Mouse (Mus musculus) liver (tissue): Measurements from ENCODE around the gene Cnbp.
A peak's percentile ranks its signal among the peaks of the same experiment; 100 is the strongest.

ENCODE experiments used
- DNase-seq: peaks from one replicate; pipeline ENCODE4 v3.0.0-alpha.2; 2020; ENCODE audit warnings: mixed read lengths

Gene Cnbp

DNA sequence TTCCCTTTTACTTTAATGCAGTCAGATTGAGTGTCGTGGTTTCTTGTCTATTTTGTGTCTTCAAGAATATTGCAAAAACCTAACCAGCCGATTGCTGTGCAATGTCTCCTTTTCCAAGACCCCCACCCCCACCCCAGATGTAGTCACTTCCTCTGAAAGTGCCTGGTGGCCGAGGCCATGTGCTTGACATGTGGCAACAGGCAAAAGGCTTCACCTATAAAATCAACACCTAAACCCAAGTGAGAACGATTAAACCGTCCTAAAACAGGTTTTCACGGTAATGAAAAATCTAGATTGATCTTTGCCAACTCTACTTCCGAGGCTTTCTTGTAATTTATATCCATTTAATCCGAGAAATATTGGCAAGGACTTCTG lies 1.1 kb downstream of the Cnbp start:
- DNase-seq, result peak; percentile 64

DNA sequence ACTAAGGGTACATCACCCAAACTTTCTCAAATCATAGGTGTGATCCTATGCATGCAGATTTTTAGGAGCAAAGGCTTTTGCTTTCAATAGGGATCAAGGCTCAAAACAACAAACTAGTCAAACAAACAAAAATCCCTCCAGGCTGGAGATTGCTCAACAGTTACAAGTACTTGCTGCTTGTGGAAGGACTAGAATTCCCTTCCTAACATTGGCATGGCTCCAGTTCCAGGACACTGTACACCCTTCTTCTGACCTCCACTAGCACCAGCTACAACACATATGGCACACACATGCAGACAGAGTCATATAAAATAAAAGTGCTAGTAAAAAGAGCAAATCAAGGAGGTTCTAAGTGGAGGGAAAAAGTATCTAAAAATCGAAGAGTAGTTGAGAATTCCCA lies 4.1 kb downstream of the Cnbp start:
- no peak for DNase-seq

DNA sequence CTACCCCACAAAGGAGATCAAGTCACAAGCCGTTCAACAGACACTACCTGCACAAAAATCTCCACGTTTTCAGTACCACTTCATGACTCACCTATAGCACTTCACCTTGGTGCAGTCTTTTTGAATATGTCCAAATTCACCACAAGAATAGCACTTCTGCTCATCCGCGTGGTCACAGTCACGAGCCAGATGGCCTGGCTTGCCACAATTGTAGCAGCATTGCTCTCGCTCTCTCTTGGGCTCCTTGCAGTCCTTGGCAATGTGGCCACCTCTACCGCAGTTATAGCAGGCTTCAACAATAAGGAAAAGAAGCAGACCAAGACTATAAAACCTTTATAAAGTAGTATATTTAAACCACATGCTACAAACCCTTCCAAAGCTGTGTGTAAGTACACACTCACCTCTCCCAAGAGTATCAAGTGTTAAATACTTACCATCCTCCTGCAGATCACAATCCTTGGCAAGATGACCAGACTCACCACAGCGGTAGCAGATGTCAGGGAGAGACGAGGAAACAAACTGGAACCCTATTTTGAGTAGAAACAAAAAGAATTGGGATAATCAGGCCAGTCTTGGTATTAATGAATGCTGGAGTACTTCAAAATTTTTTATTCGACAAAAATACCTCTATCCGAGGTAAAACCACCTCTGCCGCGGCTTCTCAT lies 5.7 kb downstream of the Cnbp start:
- no peak for DNase-seq

DNA sequence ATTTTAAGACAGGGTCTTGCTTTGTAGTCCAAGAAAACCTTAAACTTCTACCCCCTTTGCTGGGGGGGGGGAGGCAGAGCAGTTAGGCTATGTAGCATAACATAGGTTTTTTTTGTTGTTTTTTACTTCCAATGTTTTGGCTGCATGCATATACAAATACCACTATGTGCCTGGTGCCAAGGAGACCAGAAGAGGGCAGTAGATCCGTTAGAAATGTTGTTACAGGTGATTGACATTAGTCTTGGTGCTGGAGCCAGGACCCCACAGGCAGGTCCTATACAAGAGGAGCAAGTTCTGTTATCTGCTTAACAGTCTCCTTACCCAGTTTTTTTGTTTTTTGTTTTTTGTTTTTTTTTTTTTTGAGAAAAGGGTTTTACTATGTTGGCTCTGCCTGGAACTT lies 8.7 kb downstream of the Cnbp start:
- no peak for DNase-seq

DNA sequence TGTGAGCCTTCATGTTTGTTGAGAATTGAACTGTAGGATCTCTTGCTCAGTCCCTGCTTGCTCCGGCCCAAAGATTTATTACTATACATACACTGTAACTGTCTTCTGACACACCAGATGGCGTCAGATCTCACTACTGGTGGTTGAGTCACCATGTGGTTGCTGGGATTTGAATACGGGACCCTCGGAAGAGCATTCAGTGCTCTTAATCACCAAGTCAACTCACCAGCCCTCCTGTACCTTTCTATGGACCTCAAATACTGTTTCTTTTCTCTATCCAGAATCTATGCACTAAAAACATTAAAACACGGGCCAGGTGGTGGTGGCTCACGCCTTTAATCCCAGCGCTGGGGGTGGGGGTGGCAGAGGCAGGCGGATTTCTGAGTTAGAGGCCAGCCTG lies 9.3 kb downstream of the Cnbp start:
- no peak for DNase-seq

DNA sequence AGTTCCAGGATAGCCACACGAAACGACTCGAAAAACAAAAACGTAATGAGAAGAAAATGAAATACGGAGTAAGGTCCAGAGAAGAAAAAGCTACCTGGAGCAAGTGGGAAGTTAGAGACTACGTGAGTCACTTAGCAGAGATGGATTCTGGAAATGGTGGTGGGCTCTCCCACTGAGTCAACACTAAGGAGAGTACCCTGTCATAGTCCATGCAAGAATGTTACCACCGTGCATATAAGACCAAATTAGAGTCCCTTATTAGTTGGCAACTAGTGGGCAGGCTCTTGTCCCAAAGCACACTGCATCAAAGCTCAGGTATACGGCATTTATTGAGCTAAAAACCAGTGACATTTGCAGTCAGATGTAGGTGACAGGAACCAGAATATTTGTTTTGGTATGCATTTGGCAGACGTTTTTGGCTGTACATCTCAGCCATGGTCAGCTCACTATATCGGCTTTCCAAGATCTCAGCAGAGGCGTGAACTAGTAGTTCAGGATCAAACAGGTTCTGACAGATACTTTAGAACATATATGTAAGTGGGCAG lies 11.0 kb downstream of the Cnbp start:
- no peak for DNase-seq

DNA sequence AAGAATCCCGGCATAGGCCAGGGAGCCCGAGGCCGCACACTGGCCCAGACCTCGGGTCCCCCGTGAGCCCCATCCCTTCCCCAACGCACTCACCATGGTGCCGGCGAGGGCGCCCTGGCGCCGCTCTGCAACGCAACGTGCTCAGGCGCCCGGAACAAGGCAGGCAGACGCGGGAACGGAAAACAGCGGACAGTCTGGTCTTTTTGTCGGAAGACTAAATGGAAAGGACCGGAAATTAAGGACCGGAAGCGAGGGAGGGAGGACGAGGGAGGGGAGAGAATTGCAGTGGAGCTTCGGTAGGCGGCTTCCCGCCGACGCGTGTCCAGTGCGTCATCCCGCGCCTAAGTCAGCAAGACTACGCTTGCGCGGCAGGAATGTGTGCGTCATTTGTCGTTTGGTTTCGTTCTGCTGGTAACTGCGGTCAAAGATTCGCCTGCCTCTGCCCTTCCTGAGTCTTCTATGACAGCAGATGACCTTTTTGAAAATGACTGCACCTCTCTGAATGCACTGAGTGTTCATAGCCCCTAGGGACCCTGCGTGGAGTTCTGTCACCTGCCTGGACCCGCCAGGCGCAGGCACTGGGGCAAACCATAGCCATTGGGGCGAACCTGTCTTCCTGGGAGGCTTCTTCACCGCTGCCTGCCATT lies 12.2 kb downstream of the Cnbp start, which contains the start of gene Isy1:
Gene Isy1 (minus strand): TSS at position 248 of the 647 bp plus-strand sequence.
- peak; percentile 94 for DNase-seq

DNA sequence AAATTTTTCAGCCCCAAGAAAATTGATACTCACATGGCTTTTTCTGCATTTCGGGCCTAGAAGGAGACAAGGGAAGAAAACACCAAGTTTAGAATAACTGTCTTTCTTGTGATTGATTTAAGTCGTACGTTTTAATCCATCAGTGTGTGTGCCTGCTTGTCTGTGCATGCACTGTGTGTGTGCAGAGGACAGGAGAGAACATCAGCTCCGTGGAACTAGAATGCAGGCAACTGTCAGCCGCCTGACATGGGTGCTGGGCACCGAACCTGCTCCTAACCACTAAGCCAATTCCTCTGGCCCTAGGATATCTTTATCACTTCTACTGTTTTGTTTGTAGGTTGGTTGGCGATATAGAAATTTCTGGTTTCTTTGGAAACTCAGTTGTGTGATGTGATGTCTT lies 15.2 kb downstream of the Cnbp start, which contains the start of gene Gm45140:
Gene Gm45140 (minus strand): TSS at position 101 of the 400 bp plus-strand sequence.
- DNase-seq, result no peak

DNA sequence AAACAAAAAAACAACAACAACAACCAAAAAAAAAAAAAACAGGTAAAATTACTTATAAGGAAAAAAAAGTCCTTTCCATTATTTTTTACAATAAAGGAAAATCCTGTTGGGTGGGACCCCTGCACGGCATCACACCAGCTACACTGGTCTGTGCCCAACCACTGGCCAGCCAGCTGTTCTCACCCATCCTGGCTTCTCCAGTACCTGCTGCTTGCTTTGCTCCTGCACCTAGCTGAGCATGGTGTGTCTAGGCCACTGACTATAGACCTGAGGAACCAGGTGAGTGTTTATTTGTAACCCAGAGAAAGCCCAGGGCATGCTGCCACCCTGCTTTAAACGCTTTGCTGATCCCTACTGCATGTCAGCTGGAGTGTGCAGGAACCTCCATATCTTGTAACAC lies 30.5 kb downstream of the Cnbp start:
- DNase-seq, result no peak

DNA sequence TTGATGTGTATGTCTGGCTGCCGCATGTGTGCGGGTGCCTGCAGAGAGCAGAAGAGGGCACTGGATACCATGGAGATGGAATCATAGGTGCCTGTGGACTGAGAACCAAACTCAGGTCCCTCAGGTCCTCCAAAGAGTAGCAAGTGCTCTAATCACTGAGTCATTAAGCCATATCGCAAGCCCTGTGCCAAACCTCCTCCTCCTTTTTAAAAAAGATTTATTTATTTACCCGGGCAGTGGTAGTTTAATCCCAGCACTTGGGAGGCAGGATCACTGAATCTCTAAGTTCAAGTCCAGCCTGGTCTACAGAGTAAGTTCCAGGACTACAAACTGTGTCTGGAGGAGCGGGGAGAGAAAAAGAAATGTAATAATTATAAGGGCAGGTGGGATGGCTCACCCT lies 36.4 kb downstream of the Cnbp start:
- no peak for DNase-seq

DNA sequence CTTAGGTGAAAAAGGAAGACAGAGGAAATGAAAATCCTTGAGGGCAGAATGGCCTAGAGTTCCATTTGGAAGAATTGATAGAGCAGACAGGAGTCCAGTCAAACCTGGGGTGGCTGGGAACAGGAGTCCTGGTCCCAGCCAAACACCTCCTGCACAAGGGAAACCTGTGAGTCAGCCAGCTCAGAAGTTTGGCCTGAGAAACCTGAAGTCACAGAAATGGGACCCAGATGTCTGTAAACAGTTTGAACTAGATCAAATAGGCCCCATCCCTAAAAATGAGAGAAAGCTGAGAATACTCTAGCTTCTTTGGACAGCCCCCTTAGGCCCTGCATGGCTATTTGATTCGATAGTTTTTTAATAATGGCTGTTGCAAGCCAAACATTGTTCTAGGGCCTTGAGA lies 38.2 kb downstream of the Cnbp start:
- no peak for DNase-seq

DNA sequence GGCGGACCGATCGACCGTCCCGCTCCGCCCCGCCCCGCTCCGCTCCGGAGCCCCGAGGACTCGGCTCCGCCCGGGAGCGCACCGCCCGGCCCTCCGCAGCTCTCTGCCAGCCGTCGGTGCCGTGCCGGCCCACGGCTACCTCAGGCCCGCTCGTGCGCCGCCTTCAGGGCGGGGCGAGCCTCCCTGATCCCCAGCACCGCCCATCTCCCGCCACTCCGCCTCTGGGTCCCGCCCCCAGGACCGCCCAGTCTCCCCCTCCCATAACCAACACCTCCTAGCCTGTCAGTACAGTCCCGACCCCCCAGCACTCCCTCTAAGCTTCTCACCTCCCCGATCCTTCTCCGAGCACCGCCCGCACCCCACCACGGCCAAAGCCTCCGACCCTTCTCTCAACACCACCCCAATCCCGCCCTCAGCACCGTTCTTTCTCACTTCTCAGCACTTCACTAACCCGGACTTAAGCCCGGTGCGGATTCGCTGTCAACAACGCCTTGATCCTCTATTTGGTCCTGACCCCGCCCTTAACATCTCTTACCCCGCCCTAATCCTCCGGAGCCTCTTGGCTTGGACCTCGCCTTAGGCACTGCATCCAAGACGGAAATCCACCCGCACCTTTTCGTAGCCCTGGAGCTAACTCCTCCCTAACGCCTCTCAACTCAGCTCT lies 39.1 kb downstream of the Cnbp start, which contains the start of gene Rab43:
Gene Rab43 (minus strand): TSS at position 490 of the 664 bp plus-strand sequence.
- DNase-seq, result peak; percentile 97

DNA sequence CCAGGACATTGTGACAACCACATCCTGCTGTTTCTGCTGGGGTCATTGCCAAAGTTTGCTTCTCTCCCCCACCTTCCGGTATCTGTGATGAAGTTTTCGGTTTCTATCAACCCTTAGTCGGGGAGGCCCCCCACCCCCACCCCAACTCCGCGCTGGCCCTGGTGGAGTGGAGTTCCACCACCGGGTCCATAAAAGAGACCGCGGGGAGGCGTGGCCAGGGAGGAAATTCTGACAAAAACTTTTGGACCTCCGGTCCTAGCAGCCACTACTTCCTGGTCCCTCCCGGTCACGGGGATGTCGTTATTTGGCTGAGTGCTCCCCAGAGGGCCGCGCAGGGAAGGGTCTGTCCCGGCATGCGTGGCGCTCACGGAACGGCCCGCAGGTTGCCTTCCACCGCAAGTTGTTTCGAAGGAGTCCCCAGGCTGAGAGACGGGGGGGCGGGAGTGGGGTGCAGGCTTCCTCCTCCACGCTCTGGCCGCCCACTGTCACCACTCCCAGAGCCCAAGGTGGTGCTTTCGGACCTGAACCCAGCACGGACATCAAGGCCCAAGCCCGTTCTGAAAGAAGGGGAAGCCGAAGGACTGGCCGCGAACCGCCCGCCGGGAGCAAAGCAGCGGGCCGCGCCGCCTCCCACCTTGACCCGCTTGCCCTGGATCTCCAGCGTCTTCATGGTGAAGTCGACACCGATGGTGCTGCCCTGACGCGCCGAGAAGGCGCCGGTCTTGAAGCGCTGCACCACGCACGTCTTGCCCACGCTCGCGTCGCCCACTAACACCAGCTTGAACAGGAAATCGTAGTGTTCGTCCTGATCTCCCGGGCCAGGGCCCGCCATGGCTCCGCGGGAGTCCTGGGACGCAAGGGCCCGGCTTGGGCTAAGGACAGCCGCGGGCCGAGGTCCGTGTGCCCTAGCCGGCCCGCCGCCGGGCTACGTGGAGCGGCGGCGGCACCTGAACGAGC lies 39.9 kb downstream of the Cnbp start:
- peak; percentile 80 for DNase-seq

DNA sequence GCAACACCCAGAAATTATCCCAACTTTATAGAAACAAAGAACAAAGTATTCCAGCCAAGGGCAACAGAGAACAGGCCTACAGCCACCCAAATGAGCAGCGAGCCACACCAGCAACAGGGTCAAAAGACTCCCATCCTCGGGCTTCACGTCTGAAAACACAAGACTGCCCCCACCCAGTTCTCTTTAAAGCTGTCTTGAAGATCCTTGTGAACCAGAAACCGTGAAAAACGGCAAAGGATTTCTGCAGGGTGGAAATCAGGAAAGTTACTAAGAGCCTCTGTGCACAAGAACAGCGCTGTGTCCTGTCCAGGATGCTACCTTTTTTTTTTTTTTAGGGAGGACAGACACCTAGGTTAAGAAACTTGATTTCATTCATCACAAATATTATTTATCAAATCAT lies 40.6 kb downstream of the Cnbp start:
- no peak for DNase-seq

DNA sequence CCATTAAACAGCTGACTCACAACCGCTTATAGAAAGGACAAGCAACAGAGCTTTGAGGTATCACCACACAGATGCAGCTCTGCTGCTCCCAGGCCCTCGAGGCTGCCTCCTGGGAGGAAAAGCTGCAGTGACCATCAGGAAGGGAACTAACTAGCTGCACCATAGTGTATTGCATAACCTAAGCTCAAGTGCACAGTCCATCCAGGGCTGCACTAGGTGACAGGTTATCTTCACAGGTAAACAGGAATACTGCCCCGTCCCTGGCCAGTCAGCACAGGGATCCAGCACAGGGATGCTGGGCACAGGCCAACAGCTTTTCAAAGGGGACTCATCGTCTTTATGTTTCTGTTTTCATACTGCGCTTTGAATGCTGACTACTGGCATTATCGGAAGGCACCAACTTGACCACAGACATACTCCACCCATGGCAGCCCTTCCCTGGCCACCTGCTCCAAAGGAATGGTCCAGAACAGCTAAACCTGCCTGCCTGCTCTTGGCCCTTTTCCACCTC lies 41.2 kb downstream of the Cnbp start:
- peak; percentile 79 for DNase-seq

DNA sequence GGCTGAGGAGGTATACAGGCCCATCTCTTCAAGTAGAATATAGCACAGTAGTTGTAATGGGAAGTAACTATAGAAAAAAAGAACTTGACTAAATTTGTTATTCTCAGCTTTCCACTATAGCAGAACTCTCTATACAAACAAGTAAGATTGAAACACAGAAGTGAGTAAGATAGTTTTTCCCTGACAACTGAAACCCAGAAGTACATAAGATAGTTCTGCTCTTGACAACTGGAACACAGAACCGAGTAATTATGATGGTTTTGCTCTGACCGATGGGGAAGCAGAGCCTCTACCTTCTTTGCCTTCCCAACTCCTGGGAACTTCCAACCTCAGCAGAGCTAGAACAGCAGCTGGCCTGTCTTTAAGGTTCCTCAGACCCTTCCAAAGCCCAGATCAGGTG lies 41.8 kb downstream of the Cnbp start:
- DNase-seq, result no peak

DNA sequence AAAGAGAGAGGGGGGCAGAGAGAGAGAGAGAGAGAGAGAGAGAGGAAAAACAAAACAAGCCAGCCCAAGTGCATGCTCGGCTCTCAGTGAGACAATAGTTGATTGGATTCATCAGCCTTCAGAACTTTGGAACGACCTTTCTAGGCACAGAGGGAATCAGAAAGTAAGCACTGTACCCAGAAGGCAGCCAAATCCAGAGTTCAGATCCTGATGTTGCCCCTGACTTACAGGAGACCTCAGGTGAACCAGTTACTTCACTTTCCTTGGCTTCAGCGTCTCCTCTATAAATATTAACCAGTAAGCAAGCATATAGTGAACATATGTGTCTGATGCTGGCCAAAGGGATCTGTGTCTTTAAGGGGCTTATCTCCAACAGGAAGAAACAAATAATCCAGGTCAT lies 42.4 kb downstream of the Cnbp start:
- no peak for DNase-seq

DNA sequence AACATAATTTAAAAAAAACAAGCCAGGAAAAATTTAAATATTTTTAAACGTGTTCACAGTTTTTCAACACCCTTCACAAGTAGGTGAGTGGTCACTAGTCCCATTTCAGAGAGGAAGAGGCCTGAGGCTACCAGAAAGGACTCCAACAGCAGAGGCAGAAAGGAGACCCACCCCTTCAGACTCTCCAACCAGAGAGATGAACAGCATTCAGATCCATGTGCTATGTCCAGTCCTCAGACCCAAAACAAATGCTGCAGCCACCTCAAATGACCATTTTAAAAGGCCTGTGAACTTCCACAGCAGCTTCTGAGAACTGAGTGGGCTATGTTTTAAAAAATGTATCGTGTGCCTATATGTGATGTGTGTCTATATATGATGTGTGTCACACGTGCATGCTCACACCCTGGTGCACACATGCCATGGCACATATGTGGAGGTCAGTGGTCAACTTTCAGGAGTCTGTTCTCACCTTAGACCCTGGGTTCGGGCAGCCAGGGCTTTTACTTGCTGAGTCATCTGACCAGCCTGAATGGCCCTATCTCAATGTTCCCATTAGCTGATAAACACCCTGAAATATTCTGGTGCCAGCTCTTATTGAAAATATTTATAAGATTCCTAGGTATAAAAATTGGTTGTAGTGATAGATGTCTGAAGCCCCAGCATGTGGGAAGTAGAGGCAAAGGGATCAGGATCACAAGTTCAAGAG lies 43.0 kb downstream of the Cnbp start:
- peak; percentile 76 for DNase-seq

DNA sequence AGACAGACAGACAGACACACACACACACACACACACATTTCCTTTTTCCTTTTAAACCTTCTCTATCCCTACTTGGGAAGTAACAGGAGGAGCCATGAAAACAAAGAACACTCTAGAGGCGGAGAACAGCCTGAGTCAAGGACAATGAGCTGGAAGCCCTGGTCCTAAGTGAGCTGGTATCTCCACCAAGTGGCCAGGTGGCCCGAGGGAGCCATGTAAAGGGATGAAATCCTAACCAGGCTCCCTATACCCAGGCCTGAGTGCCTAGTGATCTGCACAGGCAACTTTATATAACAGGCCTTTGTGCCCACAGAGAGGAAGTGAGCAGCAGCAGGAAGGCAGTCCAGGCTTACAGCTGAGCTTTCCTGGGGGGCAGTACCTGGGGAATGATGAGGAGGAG lies 44.0 kb downstream of the Cnbp start:
- no peak for DNase-seq

DNA sequence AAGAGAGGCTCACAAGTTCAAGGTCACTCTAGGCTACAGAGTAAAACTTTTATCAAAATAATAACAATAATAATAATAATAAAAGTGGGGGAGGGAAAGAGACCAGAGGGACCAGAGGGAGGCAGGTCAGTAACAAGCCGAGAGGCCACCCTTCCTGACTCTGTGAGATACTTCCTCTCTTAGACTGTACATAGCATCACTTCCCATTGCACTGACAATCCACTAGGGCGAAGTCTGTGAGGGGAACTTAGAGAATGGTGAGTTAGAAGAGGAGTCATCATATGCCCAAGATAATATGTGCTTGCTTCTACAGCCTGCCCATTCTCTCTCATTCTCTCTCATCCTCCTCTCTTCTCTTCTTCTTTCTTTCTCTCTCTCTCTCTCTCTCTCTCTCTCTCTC lies 44.9 kb downstream of the Cnbp start:
- no peak for DNase-seq

DNA sequence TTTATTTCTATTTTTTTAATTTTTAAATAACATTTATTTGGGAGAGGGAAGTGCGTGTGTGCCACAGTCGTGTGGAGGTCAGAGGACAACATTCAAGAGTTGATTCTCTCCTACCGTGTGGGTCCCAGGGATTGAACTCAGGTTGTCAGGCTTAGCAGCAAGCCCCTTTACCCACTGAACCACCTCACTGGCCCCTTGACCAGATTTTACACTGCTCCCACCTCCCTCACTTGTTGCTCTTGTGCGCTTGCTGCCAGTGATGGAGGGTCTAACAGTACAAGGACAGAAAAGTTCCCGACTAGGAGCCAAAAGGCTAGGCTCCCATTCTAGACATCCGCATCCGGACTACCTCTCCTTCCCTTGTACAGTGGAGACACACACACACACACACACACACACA lies 45.5 kb downstream of the Cnbp start:
- DNase-seq, result no peak

DNA sequence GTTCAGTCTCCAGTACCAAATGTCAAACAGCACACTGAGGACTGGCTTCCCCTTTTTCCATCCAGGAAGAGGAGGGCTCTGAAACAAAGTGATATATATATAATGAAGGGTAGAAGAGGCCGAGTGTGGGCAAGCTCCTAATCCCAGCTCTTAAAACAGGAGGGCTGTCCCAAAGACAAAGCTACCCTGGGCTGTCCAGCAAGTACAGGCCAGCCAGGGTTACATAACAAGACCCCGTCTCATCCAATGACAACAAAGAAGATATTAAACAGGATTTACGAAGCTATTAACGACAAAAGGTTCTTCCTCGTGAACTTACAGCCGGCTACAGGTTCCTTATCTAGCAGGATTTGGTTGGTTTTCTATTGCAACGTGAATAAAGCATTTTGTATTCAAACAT lies 46.0 kb downstream of the Cnbp start:
- no peak for DNase-seq
